Mouse (Mus musculus) thymus, postnatal 10 days (tissue): ENCODE data around the gene Nkiras2.
"Not testable (repeated sequence)": the region's sequence is repeated elsewhere in the genome, so short reads cannot be mapped to it uniquely, and the experiment has no call there.

Experiments used
- DNase-seq, 2 experiments: peaks; one replicate each; pipeline ENCODE4 v3.0.0; 2021; ENCODE audit warnings: low spot score in 2 of 2

Gene Nkiras2

DNA sequence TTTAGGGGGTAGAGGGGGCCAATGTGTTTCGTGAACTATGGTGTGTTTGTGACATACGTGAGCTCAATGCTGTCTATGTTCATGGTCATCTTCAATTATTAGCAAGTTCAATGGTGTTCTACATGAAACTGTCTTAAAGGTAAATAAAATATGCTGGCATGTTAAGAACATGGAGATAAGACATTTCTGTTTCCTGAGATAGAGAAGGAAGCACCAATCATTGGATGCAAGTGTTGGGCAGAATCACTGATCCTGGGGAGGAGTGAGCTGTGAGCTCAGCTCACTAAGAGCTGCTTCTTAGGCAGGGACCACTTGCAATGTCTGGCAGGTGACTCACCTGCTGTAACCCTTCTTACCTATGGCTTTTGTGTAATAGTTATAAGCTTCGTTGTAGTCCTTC lies 17.7 kb upstream of the Nkiras2 start:
- DNase-seq = no peak

DNA sequence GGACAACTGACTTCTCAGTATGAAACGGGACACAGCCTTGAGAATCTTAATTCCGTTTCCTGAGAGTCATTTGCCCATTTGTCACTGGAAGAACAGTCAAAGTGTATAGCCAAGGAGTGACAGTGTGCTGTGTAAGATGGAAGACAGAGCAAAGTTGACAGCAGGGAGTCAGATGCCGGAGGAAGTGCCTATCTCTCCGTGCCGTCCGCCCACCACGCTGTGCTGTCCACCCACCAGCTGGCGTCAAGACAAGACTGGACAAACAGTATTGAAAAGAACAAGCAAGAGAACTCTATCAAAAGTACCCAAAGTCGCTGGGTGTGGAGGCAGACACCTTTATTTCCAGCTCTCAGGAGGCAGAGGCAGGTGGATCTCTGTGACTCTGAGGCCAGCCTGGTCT lies 15.9 kb upstream of the Nkiras2 start:
- DNase-seq = no peak

DNA sequence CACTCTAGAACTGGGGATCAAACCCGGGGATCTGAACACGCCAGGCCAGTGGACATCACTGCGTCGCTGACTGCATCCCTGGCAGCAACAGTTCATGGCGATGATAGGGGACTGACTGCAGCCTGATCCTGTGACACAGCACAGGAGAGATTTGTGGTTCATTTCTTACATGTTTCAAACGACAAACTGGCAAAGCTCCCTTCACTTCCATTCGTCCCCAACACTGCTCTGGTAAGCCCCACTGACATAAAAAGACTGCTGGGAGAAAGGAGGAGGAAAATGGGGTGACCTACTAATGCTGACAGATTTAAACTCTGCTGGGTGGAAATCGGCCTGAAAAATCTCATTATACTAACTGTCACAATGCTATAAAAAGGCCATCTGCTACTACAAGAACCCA lies 15.2 kb upstream of the Nkiras2 start:
- no peak for DNase-seq

DNA sequence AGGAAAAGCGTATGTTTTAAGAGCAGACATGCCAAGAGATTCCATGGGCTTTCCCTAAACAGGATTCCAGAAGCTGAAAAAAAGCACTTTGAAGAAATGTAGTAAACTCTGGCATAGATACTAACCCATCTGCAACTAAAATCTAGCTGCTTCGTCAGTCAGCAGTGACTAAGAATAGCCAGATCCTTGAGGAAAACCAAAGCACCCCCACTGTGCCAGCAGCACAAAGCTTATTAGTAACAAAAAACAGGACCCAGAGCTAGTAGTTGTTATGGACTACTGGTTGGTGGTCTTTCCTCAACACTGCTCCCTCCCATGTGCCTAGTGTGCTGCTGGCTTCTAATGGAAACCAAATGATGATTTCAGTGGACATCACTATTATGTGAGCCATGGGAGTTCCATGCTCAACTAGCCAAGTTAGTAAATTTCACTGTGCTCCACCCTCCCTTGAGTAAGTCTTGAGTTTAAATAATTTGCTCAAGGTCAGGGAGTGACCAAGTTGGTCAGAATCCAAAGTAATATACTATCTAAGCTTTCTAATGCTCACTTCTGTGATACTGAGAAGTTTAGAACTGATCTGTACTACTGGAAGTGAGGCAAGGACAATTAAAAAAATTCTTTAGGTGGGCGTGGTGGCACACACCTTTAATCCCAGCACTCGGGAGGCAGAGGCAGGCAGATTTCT lies 14.6 kb upstream of the Nkiras2 start:
- DNase-seq = no peak

DNA sequence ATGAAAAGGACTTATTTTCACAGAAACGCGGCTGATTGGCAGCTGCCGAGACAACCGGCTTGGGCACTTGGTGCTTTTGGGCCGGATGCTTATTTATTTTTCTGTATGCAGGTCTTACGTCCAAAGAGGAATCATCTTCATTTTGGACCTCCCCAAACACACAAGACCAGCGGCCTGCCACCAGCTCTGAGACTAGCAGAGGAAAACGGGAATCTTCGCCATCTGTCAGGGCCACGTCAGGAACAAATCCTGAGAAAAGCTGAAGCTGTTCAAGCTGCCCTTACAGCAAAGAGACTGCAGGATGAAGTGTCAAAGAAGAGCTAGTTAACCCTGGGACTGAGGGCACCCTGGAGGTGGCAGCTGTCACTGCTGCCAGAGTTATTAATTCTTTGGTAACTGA lies 13.6 kb upstream of the Nkiras2 start:
- DNase-seq = no peak

DNA sequence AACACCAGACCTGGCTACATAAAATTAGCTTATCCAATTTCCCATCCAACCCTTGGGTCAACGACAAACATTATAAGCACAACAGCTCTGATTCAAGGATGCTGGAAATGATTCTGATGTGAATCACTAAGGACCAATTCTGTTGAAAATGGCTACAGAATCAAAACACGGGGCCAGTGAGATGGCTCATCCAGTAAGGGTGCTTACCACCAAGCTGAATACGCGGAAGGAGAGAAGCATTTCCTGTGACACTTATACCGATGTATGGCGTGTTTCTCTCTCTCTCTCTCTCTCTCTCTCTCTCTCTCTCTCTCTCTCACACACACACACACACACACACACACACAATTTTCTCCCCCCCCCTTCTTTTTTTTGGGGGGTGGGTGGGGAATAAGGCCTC lies 11.9 kb upstream of the Nkiras2 start:
- DNase-seq = no peak

DNA sequence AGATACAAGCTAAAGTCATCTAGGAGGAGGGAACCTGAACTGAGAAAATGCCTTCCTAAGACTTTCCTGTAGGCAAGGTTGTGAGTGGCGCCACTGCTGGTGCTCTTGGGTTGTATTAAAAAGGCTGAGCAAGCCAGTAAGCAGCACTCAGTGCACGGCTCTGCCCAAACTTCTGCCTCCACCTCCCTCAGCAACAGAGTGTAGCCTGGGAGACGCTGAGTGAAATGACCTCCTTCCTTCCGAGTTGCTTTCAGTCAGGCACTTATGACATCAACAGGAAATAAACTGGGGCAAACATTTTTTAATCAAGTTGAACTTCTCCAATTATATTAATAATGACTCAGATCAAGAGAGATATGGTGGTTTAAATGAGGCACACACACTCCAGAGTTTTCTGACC lies 10.2 kb upstream of the Nkiras2 start:
- no peak for DNase-seq

DNA sequence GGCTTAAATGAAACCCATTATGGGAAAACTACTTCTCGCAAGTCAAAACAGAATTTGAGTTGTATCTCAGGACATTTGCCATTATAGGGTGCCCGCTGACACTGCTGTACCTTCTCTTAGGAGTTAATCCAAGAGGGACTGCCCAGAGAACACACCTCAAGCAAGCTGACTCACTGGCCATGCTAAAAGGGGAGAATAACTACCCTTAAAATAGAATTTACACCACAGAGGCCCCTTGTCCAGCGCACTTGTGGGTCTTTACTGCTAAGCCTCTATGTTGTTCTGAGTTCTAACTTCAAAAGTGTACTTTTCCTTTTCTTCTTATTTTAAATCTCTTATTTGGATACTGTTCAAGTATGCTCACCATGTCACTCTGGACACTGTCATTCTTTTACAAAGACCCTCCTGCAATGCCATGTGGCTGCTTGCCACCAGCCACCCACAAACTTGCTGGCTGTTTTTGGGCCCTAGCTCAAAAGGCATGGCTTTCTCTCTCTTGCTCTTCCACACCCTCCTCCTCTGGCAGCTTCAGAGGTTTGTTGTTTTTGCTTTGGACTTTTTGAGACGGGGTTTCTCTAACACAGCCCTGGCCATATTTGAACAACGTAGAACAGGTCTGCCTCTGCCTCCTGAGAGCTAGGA lies 9.6 kb upstream of the Nkiras2 start:
- no peak for DNase-seq

DNA sequence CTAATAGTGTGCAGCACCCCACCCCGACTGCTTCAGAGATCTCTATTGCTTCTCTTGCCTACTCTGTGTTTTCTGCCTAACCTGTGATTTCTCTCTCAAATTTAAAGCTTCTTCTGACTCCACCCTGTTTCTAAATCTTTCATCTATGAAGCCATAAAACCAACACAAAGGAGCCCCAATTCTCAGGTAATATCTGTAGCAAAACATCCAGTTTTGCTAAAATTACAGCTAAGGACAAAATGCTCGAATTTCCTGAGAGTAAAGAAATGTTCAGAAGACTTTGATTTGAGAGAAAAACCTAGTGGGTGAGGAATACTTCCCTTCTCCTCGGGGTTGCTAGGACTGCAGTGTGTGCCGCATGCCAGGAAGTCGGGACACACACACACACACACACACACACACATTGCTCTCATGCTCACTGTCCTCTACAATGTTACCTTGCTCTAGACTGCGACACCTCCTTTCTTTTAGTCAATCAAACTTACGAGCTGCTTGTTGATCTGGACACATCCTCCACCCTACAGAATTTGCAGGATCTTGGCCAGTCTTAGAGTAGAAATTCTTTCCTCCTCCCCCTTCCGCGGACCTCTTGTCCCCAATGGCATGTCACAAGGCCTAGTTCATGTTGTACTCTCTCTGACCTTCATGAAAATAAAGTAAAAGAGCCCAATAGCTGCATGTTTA lies 8.9 kb upstream of the Nkiras2 start:
- no peak for DNase-seq

DNA sequence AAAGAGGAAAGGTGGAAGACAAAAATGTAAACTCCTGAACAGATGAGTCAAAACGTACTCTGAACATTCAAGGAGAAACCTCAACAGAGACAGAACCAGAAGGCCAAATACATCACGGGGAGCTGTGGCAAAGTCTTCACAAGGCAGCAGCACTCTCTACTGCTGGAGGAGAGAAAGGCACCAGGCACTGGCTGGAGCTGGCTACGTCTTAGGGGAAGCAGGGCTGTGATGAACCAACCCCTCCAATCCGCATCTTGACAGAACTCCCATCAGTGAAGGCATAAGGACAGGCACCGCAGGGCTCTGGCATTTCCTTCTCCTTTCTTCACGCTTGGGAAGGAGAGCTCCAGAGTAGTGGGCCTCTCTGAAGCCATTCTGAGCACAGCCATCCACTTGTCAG lies 7.4 kb upstream of the Nkiras2 start:
- DNase-seq = no peak

DNA sequence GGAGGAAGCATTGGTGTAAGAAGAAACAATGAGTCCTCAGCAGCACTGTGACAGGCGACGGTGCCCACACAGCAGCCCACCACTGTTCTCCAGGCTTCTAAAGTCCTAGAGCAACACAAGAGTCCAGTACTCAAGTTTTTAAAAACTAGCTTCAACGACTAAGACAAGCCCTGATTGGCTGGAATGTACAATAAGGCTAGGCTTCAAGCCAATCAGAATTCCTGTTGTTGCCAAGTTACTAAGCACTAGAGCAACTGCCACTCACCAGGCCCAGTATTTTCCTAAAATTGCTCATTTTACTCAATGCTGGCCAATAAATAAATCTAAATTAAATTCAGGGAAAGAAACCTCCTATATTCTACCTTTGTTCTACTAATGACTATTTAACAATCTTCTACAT lies 5.8 kb upstream of the Nkiras2 start:
- DNase-seq = no peak

DNA sequence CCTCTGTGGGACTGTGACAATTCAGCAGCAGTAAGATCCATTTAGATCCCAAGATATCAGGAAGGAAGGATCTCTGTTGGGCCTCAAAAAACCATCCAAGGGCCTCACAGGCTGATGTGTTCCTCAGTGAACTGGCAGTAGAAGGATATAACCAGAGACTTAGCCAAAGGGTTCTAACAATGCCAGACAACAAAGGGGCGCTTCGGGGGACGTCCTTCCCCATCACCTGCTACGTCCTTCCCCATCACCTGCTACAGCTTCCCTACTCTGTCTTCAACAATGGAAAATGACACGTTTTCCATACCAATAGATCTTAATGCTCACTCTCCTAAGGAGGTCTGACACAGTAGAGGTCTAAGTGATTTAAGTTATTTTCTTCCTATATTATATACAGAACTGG lies 2.7 kb upstream of the Nkiras2 start:
- DNase-seq = no peak

DNA sequence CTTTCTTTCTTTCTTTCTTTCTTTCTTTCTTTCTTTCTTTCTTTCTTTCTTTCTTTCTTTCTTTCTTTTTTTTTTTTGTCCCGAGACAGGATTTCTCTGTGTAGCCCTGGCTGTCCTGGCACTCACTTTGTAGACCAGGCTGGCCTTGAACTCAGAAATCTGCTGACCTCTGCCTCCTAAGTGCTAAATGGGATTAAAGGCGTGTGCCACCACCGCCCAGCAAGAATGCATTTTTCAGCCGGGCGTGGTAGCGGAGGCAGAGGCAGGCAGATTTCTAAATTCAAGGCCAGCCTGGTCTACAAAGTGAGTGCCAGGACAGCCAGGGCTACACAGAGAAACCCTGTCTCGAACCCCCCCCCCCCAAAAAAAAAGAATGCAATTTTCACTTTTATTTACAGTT lies 2.2 kb upstream of the Nkiras2 start:
- DNase-seq = not testable (repeated sequence)

DNA sequence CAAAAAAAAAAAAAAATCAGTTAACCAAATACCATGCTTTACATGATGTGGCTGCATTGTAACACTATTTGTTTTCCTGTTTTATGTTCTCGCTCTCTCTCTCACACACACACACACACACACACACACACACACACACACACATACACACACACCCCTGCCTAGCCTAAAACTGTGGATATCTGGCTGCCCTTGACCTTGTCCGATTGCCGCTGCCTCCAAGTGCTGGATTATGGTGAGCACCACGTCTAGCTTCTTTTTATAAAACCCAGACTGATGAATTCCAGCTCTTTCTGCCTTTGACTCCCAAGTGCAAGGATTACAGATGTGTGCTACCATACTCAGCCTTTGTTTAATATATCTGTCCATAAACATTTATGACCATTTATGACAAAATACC lies 1.6 kb upstream of the Nkiras2 start:
- DNase-seq = no peak

DNA sequence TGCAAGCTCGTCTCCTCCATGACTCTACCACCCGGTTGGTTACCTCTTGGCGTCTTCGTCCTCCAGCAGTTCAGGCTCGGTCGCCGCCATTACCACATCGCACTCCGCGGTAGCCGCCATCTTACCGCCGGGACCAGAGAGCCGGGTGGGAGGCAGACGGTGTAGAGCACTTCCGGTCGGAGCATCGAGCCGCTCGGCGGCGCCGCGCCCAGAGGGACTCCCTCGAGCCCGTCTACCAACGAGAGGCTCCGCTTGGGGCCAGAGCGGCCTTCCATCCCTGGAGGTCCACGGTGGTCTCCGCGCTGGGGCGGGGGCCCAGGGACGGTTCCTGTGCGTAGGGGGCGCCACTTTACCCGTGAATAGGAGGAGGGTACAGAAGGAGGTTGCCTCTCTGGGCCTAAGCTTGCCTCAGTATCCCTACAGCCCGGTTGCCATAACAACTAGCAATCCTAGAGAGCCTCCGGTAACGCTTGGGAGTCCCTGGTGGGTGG lies 486 bp downstream of the Nkiras2 start:
- peak; percentile 95 to 97 for DNase-seq

DNA sequence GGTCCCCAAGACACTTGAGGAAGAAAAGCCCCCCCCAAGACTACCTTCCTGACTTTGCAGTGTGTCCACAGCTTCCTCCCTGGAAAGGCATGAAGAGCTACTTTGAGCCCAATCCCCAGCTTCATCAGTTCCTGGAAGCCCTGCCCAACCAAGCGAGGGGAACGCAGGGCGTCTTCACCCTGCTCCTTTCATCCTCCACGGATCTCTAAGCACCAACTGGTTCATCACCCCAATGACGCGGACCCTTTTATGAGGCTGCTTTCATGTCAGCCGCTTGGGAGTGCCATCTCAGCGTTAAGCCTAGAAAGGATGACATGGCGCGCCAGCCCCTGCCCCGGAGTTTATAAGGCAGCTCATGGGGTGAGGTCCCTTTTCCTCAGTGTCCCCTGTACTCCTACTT lies 938 bp downstream of the Nkiras2 start, which contains the start of gene Dnajc7:
Dnajc7 (minus strand) TSS at position 187 of the 400 bp plus-strand sequence.
- peak; percentile 48 to 51 for DNase-seq

DNA sequence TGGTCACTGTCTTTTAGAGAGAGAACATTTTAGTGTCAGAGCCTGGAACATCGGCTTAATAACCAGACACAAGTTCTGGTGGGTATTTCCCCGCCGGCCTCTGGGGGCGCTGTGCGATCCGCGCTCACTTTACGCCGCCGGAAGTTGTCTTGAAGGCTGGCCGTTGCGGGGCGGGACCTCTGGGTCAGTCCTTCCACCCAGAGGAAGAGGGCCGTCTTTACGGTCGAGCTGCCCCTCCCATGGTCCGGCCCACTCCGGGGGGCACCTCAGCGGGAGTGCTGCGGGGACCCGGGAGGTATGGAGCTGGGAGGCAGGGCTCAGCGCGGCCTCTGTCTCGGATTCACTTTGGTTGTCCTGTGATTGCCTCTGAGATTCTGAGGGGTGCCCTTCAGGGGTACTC lies 3.7 kb downstream of the Nkiras2 start:
- DNase-seq = peak; percentile 87 to 92

DNA sequence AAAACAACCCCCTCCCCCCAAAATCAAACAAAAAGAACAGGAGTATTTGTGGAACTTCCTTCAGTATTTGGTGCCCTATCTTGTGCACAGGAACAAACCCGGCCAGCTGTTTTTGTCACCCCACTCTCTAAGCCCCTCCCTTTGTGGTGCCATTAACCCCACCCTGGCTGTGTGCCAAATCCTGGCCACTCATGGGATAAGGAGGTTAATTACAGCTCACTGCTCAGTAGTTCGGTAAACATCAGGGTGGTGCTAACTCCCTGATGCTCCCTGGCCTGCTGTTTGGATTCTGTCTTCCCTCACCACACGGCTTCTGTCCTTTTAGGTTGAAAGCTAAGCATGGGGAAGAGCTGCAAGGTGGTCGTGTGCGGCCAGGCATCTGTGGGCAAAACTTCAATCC lies 4.8 kb downstream of the Nkiras2 start:
- DNase-seq = no peak

DNA sequence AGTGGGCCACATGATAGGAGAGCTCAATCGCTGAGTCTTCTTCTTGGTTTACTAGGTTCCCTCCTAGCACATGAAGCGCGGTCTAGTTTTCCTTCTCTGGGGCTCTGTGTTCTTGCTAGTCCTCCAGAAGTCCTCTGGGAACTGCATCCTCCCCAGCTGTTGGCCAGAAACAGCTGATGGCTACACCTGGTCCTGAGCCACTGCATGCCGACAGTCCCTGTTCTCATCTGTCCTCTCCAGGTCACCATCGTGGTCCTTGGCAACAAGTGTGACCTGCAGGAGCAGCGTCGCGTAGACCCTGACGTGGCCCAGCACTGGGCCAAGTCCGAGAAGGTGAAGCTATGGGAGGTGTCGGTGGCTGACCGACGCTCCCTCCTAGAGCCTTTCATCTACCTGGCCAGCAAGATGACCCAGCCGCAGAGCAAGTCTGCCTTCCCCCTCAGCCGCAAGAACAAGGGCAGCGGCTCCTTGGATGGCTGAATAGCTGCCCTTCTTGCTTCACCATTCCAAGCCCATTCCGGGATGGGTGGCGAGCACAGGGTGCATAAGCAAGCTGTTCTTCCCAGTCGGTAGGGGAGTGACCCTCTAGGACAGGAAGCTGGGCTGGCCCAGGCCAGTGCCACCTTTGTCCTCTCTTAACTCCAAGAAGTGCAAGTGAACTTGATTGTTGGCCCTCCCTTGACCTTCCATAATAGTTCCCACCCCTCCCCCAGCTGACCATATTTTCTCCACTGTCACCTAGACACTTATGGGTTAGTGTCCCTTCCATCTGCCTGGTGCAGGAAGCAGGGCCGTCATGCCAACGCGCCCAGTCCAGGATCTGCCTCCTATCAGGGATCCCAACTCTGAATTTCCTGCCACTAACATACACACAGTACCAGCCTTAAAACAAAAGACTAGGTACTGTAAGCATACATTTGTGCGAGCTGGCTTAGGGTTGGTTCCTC lies 7.0 kb downstream of the Nkiras2 start:
- DNase-seq = no peak

DNA sequence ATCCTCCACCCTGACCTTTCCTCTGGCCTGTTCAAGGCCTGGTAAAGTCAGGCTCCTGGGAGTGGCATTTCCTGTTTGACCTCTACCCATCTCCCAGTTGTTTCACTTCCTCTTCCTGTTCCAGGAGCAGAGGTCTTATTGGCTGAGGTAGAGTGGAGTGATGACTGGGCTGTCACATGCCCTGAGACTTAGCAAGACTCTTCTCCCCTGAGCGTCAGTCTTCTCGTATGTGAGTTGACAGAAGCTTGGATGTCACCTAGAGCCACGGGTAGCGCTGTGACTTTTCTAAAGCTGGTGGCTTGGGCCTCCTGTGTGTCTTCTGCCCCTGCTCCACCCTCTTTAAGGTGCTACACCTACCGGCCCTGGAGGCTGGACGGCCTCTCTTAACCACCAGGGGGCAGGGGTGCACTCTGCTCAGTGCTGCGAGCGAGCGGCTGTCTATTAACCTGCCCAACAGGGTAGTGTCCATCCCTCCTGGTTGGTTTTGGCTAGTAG lies 7.7 kb downstream of the Nkiras2 start:
- peak; percentile 56 to 81 for DNase-seq

DNA sequence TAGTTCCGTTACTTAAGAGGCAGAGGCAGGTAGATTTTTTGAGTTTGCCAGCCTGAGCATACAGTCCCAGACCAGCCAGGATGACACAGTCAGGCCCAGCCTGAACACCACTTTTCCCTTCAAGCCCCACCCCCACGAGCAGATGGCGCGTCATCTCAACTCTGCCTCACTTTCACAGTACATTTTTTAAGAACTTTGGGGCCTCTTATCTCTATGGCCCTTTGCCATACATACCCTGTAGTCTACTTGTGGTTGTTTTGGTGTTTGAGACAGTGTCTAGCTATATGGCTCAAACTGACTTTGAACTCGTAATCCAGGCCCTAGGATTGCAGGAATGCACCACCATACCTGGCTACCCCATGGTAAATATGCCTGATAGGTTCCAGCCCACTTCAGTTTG lies 9.0 kb downstream of the Nkiras2 start:
- DNase-seq = no peak
